Mouse (Mus musculus): ENCODE results near the gene Zscan12. TPM values are rescaled to one million over a fixed set of nuclear protein-coding genes. Genes with fewer than 3 reads are reported as not detected.

Gene Zscan12
- total RNA-seq (2014; rRNA removed) = 4.0 and 5.3 TPM in 2 replicates
- polyA plus RNA-seq (2015; fragmentation: Nextera tagmentation; extraction: Ambion mirVana) = 7.7 and 8.1 TPM in 2 replicates

- no peak for TF ChIP-seq CTCF (IDR thresholded peaks at IDR 0.05; ENCODE audit: low read depth)
- Histone ChIP-seq H3K36me3 (ENCODE audit: insufficient read depth, low read length) (no peaks in the 10 kb centered on the region), H3K9me3 (ENCODE audit: low read length) (no peaks in the 10 kb centered on the region), H3K27ac (peak within 1 kb of the TSS; percentile 70; the same call in 1 of the 2 replicates), H3K27me3 (ENCODE audit: insufficient read depth, low read length) (no peaks in the 10 kb centered on the region), H3K4me3 (ENCODE audit: low read length) (peak within 1 kb of the TSS; percentile 85), H3K4me1 (ENCODE audit: insufficient read depth, low read length) (peaks cover 8% of the 10 kb centered on the region; the same call in 1 of the 2 replicates), H3K9ac (replicated peaks; ENCODE audit: low read length) (peak within 1 kb of the TSS; percentile 84), H3K4me2 (ENCODE audit: low read depth, low read length) (peak within 1 kb of the TSS; percentile 73)
- WGBS = 0% methylated on average over 29 of the region's 29 CpGs
- DNase-seq (ENCODE audit: low spot score) (peak; percentile 97), ATAC-seq (peak; percentile 100)
Observed at GRCm38 (mm10) chr13:21362621-21363248, at the start of gene Zscan12. Zscan12 (plus strand) TSS chr13:21362820.

GRCm38 (mm10) chr13:21312854-21313253, 49.8 kb upstream of the Zscan12 start:
- Histone ChIP-seq H3K4me1 (ENCODE audit: insufficient read depth, low read length) (no peaks in the 10 kb centered on the region), H3K9ac (replicated peaks; ENCODE audit: low read length) (no peak overlapping the region), H3K27me3 (ENCODE audit: insufficient read depth, low read length) (no peaks in the 10 kb centered on the region), H3K27ac (no peak overlapping the region), H3K36me3 (ENCODE audit: insufficient read depth, low read length) (no peaks in the 10 kb centered on the region), H3K4me3 (ENCODE audit: low read length) (no peak overlapping the region), H3K9me3 (ENCODE audit: low read length) (no peaks in the 10 kb centered on the region), H3K4me2 (ENCODE audit: low read depth, low read length) (no peak overlapping the region)
- ATAC-seq = no peak
- no peak for DNase-seq (ENCODE audit: low spot score)
- no peak for TF ChIP-seq CTCF (IDR thresholded peaks at IDR 0.05; ENCODE audit: low read depth)
- 43% methylated on average over 4 of the region's 5 CpGs for WGBS

GRCm38 (mm10) chr13:21313903-21314302, 48.7 kb upstream of the Zscan12 start:
- Histone ChIP-seq H3K27me3 (ENCODE audit: insufficient read depth, low read length) (no peaks in the 10 kb centered on the region), H3K4me1 (ENCODE audit: insufficient read depth, low read length) (no peaks in the 10 kb centered on the region), H3K27ac (no peak overlapping the region), H3K9me3 (ENCODE audit: low read length) (no peaks in the 10 kb centered on the region), H3K36me3 (ENCODE audit: insufficient read depth, low read length) (no peaks in the 10 kb centered on the region), H3K4me2 (ENCODE audit: low read depth, low read length) (no peak overlapping the region), H3K9ac (replicated peaks; ENCODE audit: low read length) (no peak overlapping the region), H3K4me3 (ENCODE audit: low read length) (no peak overlapping the region)
- ATAC-seq = no peak
- no peak for TF ChIP-seq CTCF (IDR thresholded peaks at IDR 0.05; ENCODE audit: low read depth)
- 87% methylated on average over 4 of the region's 4 CpGs for WGBS
- no peak for DNase-seq (ENCODE audit: low spot score)

GRCm38 (mm10) chr13:21320262-21320661, 42.4 kb upstream of the Zscan12 start:
- WGBS = 75% methylated on average over 3 of the region's 3 CpGs
- H3K4me3 ChIP-seq (ENCODE audit: low read length) = no peak overlapping the region
- no peaks in the 10 kb centered on the region for H3K4me1 ChIP-seq (ENCODE audit: insufficient read depth, low read length)
- ATAC-seq (no peak), DNase-seq (ENCODE audit: low spot score) (no peak)
- no peak overlapping the region for H3K9ac ChIP-seq (replicated peaks; ENCODE audit: low read length)
- H3K27me3 ChIP-seq (ENCODE audit: insufficient read depth, low read length) = no peaks in the 10 kb centered on the region
- H3K36me3 ChIP-seq (ENCODE audit: insufficient read depth, low read length) = no peaks in the 10 kb centered on the region
- H3K9me3 ChIP-seq (ENCODE audit: low read length) = no peaks in the 10 kb centered on the region
- H3K4me2 ChIP-seq (ENCODE audit: low read depth, low read length) = no peak overlapping the region
- no peak overlapping the region for H3K27ac ChIP-seq
- TF ChIP-seq CTCF (IDR thresholded peaks at IDR 0.05; ENCODE audit: low read depth) = no peak

- Histone ChIP-seq H3K4me1 (ENCODE audit: insufficient read depth, low read length) (no peaks in the 10 kb centered on the region), H3K27me3 (ENCODE audit: insufficient read depth, low read length) (no peaks in the 10 kb centered on the region), H3K9me3 (ENCODE audit: low read length) (no peaks in the 10 kb centered on the region), H3K36me3 (ENCODE audit: insufficient read depth, low read length) (no peaks in the 10 kb centered on the region), H3K4me3 (ENCODE audit: low read length) (peak overlapping the region; percentile 40), H3K4me2 (ENCODE audit: low read depth, low read length) (peak overlapping the region; percentile 58), H3K27ac (no peak overlapping the region), H3K9ac (replicated peaks; ENCODE audit: low read length) (peak overlapping the region; percentile 38; the same call in 1 of the 2 replicates)
- ATAC-seq = peak; percentile 21; the same call in 1 of the 2 replicates
- DNase-seq (ENCODE audit: low spot score) = peak; percentile 20
- TF ChIP-seq CTCF (IDR thresholded peaks at IDR 0.05; ENCODE audit: low read depth) = no peak
- WGBS = 4% methylated on average over 18 of the region's 18 CpGs
Observed at GRCm38 (mm10) chr13:21321890-21322494, 40.6 kb upstream of the Zscan12 start.

GRCm38 (mm10) chr13:21322509-21323375, 39.9 kb upstream of the Zscan12 start:
- TF ChIP-seq CTCF (IDR thresholded peaks at IDR 0.05; ENCODE audit: low read depth) = no peak
- Histone ChIP-seq H3K27ac (no peak overlapping the region), H3K4me2 (ENCODE audit: low read depth, low read length) (peak overlapping the region; percentile 58), H3K4me3 (ENCODE audit: low read length) (peak overlapping the region; percentile 40), H3K4me1 (ENCODE audit: insufficient read depth, low read length) (no peaks in the 10 kb centered on the region), H3K36me3 (ENCODE audit: insufficient read depth, low read length) (no peaks in the 10 kb centered on the region), H3K9ac (replicated peaks; ENCODE audit: low read length) (no peak overlapping the region), H3K27me3 (ENCODE audit: insufficient read depth, low read length) (no peaks in the 10 kb centered on the region), H3K9me3 (ENCODE audit: low read length) (no peaks in the 10 kb centered on the region)
- peak; percentile 71 for DNase-seq (ENCODE audit: low spot score)
- ATAC-seq = no peak
- WGBS = 13% methylated on average over 18 of the region's 18 CpGs

Measured in hindbrain, postnatal 0 days (tissue).